Mouse (Mus musculus) MEL (cell line): ENCODE data around the gene Iba57. TPM values are rescaled to one million over a fixed set of nuclear protein-coding genes. Genes with fewer than 3 reads are reported as not detected.

Experiments used
- DNase-seq: peaks from one replicate; pipeline ENCODE4 v3.0.0; 2011; ENCODE audit warnings: low read depth, low spot score
- H3K27ac ChIP-seq: 2 replicates; pipeline ENCODE4 v1.5.1; 2012; ENCODE audit warnings: low read depth, mild to moderate bottlenecking, control low read depth, low read length, moderate library complexity; ENCODE audit not compliant: control insufficient read depth
- H3K27me3 ChIP-seq, 2 experiments: fragments of 150-350 bp in 1 of 2; sonication (generic) in 1 of 2; 2 replicates each; pipeline ENCODE4 v1.6.1; 2012; ENCODE audit warnings: low read length in 2 of 2, mild to moderate bottlenecking in 2 of 2, improper control_type of control experiment in 1 of 2, moderate library complexity in 1 of 2; ENCODE audit not compliant: insufficient read depth in 2 of 2, control insufficient read depth in 1 of 2
- H3K36me3 ChIP-seq, 2 experiments: 2 replicates each; pipeline ENCODE4 v1.6.1; 2012 to 2014; ENCODE audit warnings: low read length in 2 of 2, improper control_type of control experiment in 1 of 2, inconsistent platforms in 1 of 2, mild to moderate bottlenecking in 1 of 2; ENCODE audit not compliant: insufficient read depth in 2 of 2, control insufficient read depth in 1 of 2
- H3K4me1 ChIP-seq, 2 experiments: fragments of 150-350 bp in 1 of 2; sonication (generic) in 1 of 2; 2 replicates each; pipeline ENCODE4 v1.6.1; 2012; ENCODE audit warnings: low read length in 2 of 2, improper control_type of control experiment in 1 of 2, mild to moderate bottlenecking in 1 of 2; ENCODE audit not compliant: insufficient read depth in 2 of 2, control insufficient read depth in 1 of 2
- H3K4me3 ChIP-seq, 2 experiments: fragments of 150-350 bp in 1 of 2; sonication (generic) in 1 of 2; 2 replicates each; pipeline ENCODE4 v1.5.1; 2012; ENCODE audit warnings: low read depth in 2 of 2, low read length in 2 of 2, mild to moderate bottlenecking in 2 of 2, moderate library complexity in 2 of 2, control low read depth in 1 of 2, improper control_type of control experiment in 1 of 2; ENCODE audit not compliant: control insufficient read depth in 1 of 2, insufficient read depth in 1 of 2
- H3K79me2 ChIP-seq: 2 replicates; pipeline ENCODE4 v1.6.1; 2012; ENCODE audit warnings: mild to moderate bottlenecking, low read length, moderate library complexity; ENCODE audit not compliant: control insufficient read depth, poor library complexity, insufficient read depth
- H3K9ac ChIP-seq: 2 replicates; pipeline ENCODE4 v1.6.1; 2012; ENCODE audit warnings: low read depth, mild to moderate bottlenecking, control low read depth, low read length, moderate library complexity; ENCODE audit not compliant: control insufficient read depth, poor library complexity, severe bottlenecking
- H3K9me3 ChIP-seq: fragments of 150-350 bp; sonication (generic); replicated peaks from 2 replicates; pipeline ENCODE4 v1.6.1; 2012; ENCODE audit warnings: mild to moderate bottlenecking, low read length, improper control_type of control experiment, moderate library complexity; ENCODE audit not compliant: insufficient read depth
- BHLHE40 ChIP-seq: IDR thresholded peaks from 2 replicates; pipeline ENCODE4 v1.6.1; 2012; ENCODE audit warnings: low read depth, mild to moderate bottlenecking, inconsistent platforms, low read length, improper control_type of control experiment, borderline replicate concordance
- CHD1 ChIP-seq: IDR thresholded peaks from 2 replicates; pipeline ENCODE4 v1.6.1; 2012; ENCODE audit warnings: low read depth, mild to moderate bottlenecking, inconsistent platforms, low read length, improper control_type of control experiment
- CTCF ChIP-seq, 3 experiments: IDR thresholded peaks in 2 of 3; conservative IDR thresholded peaks in 1 of 3; 2 replicates each; pipeline ENCODE4 v1.5.1; 2011 to 2012; ENCODE audit warnings: low read length in 3 of 3, low read depth in 2 of 3, mild to moderate bottlenecking in 2 of 3, improper control_type of control experiment in 1 of 3, inconsistent platforms in 1 of 3, mixed read lengths in 1 of 3, moderate library complexity in 1 of 3; ENCODE audit not compliant: control insufficient read depth in 1 of 3, insufficient read depth in 1 of 3, poor library complexity in 1 of 3, severe bottlenecking in 1 of 3
- E2F4 ChIP-seq: IDR thresholded peaks from 2 replicates; pipeline ENCODE4 v1.6.1; 2011; ENCODE audit warnings: low read depth, low read length, improper control_type of control experiment, borderline replicate concordance
- ELF1 ChIP-seq: IDR thresholded peaks from 2 replicates; pipeline ENCODE4 v1.6.1; 2014; ENCODE audit warnings: low read depth, mild to moderate bottlenecking, inconsistent platforms, low read length, improper control_type of control experiment, moderate library complexity
- EP300 ChIP-seq, 2 experiments: IDR thresholded peaks; 2 replicates each; pipeline ENCODE4 v1.6.1; 2011; ENCODE audit warnings: improper control_type of control experiment in 2 of 2, low read length in 2 of 2, low read depth in 1 of 2, mild to moderate bottlenecking in 1 of 2
- ETS1 ChIP-seq: IDR thresholded peaks from 2 replicates; pipeline ENCODE4 v1.6.1; 2012; ENCODE audit warnings: low read depth, mild to moderate bottlenecking, inconsistent platforms, low read length, improper control_type of control experiment, moderate library complexity
- GABPA ChIP-seq: IDR thresholded peaks from 2 replicates; pipeline ENCODE4 v1.6.1; 2012; ENCODE audit warnings: low read depth, mild to moderate bottlenecking, inconsistent platforms, low read length, improper control_type of control experiment, moderate library complexity
- GATA1 ChIP-seq: IDR thresholded peaks from 2 replicates; pipeline ENCODE4 v1.6.1; 2011; ENCODE audit warnings: low read depth, low read length, improper control_type of control experiment
- HCFC1 ChIP-seq: IDR thresholded peaks from 2 replicates; pipeline ENCODE4 v1.6.1; 2012; ENCODE audit warnings: low read depth, mild to moderate bottlenecking, inconsistent platforms, low read length, improper control_type of control experiment, moderate library complexity
- JUND ChIP-seq: IDR thresholded peaks from 2 replicates; pipeline ENCODE4 v1.6.1; 2011; ENCODE audit warnings: low read depth, mild to moderate bottlenecking, improper control_type of control experiment, low read length
- MAFK ChIP-seq: IDR thresholded peaks from 2 replicates; pipeline ENCODE4 v1.6.1; 2011; ENCODE audit warnings: low read depth, mild to moderate bottlenecking, low read length, improper control_type of control experiment, borderline replicate concordance
- MAX ChIP-seq: IDR thresholded peaks from 2 replicates; pipeline ENCODE4 v1.6.1; 2011; ENCODE audit warnings: low read length, improper control_type of control experiment
- MAZ ChIP-seq: IDR thresholded peaks from 2 replicates; pipeline ENCODE4 v1.6.1; 2012; ENCODE audit warnings: low read depth, mild to moderate bottlenecking, inconsistent platforms, low read length, improper control_type of control experiment
- MYB ChIP-seq: IDR thresholded peaks from 2 replicates; pipeline ENCODE4 v1.6.1; 2011; ENCODE audit warnings: mild to moderate bottlenecking, low read depth, low read length, improper control_type of control experiment
- MYC ChIP-seq: IDR thresholded peaks from 2 replicates; pipeline ENCODE4 v1.6.1; 2011; ENCODE audit warnings: low read depth, mild to moderate bottlenecking, low read length, improper control_type of control experiment, moderate library complexity
- NELFE ChIP-seq: IDR thresholded peaks from 2 replicates; pipeline ENCODE4 v1.6.1; 2011; ENCODE audit warnings: low read depth, low read length, improper control_type of control experiment
- NRF1 ChIP-seq: IDR thresholded peaks from 2 replicates; pipeline ENCODE4 v1.6.1; 2014; ENCODE audit warnings: low read depth, mild to moderate bottlenecking, inconsistent platforms, low read length, improper control_type of control experiment, moderate library complexity; ENCODE audit not compliant: poor library complexity, insufficient read depth, severe bottlenecking
- POLR2A ChIP-seq, 2 experiments: IDR thresholded peaks; 2 replicates each; pipeline ENCODE4 v1.6.1; 2011 to 2012; ENCODE audit warnings: low read length in 2 of 2, mild to moderate bottlenecking in 2 of 2, control low read depth in 1 of 2, improper control_type of control experiment in 1 of 2, low read depth in 1 of 2, moderate library complexity in 1 of 2; ENCODE audit not compliant: control insufficient read depth in 1 of 2, insufficient read depth in 1 of 2, poor library complexity in 1 of 2
- RAD21 ChIP-seq: IDR thresholded peaks from 2 replicates; pipeline ENCODE4 v1.6.1; 2011; ENCODE audit warnings: mild to moderate bottlenecking, low read depth, low read length, improper control_type of control experiment
- RCOR1 ChIP-seq: IDR thresholded peaks from 2 replicates; pipeline ENCODE4 v1.6.1; 2012; ENCODE audit warnings: low read depth, mild to moderate bottlenecking, inconsistent platforms, low read length, improper control_type of control experiment
- SIN3A ChIP-seq: IDR thresholded peaks from 2 replicates; pipeline ENCODE4 v1.6.1; 2012; ENCODE audit warnings: low read length, improper control_type of control experiment, inconsistent platforms
- SMC3 ChIP-seq: IDR thresholded peaks from 2 replicates; pipeline ENCODE4 v1.6.1; 2011; ENCODE audit warnings: low read depth, low read length, improper control_type of control experiment
- TAL1 ChIP-seq: IDR thresholded peaks from 2 replicates; pipeline ENCODE4 v1.6.1; 2012; ENCODE audit warnings: mild to moderate bottlenecking, inconsistent platforms, low read length, moderate library complexity, mixed read lengths
- TBP ChIP-seq: IDR thresholded peaks from 2 replicates; pipeline ENCODE4 v1.8.0; 2011; ENCODE audit warnings: low read depth, low read length, improper control_type of control experiment
- TCF12 ChIP-seq: IDR thresholded peaks from 2 replicates; pipeline ENCODE4 v1.6.1; 2014; ENCODE audit warnings: low read depth, mild to moderate bottlenecking, inconsistent platforms, low read length, improper control_type of control experiment, moderate library complexity
- USF1 ChIP-seq: IDR thresholded peaks from 2 replicates; pipeline ENCODE4 v1.6.1; 2014; ENCODE audit warnings: low read depth, mild to moderate bottlenecking, inconsistent platforms, low read length, improper control_type of control experiment, moderate library complexity
- USF2 ChIP-seq, 2 experiments: IDR thresholded peaks; 2 replicates each; pipeline ENCODE4 v1.6.1; 2011 to 2012; ENCODE audit warnings: improper control_type of control experiment in 2 of 2, low read length in 2 of 2, borderline replicate concordance in 1 of 2, inconsistent platforms in 1 of 2, low read depth in 1 of 2, mild to moderate bottlenecking in 1 of 2; ENCODE audit not compliant: insufficient read depth in 1 of 2
- ZC3H11A ChIP-seq: IDR thresholded peaks from 2 replicates; pipeline ENCODE4 v1.6.1; 2012; ENCODE audit warnings: low read depth, mild to moderate bottlenecking, inconsistent platforms, low read length, improper control_type of control experiment
- ZKSCAN1 ChIP-seq: IDR thresholded peaks from 2 replicates; pipeline ENCODE4 v1.6.1; 2012; ENCODE audit warnings: low read depth, mild to moderate bottlenecking, inconsistent platforms, low read length, improper control_type of control experiment, moderate library complexity
- ZMIZ1 ChIP-seq: IDR thresholded peaks from 2 replicates; pipeline ENCODE4 v1.6.1; 2012; ENCODE audit warnings: low read depth, mild to moderate bottlenecking, inconsistent platforms, low read length, improper control_type of control experiment, moderate library complexity
- polyA plus RNA-seq, 2 experiments: library from polyadenylated mRNA; stranded (reverse) in 1 of 2; unstranded in 1 of 2; fragments of >175 nt in 1 of 2; fragments of >200 nt in 1 of 2; gene quantifications; 2 replicates each; pipeline versions ENCODE4 v1.2.1 to v1.2.4; 2012; ENCODE audit warnings: low replicate concordance in 2 of 2, low read depth in 1 of 2; ENCODE audit not compliant: insufficient read length in 2 of 2, insufficient read depth in 1 of 2, missing spikeins in 1 of 2
- total RNA-seq: library from RNA; depleted of rRNA; stranded (reverse); fragments of 300-350 nt; gene quantifications from 2 replicates; pipeline ENCODE4 v1.2.3, GENCODE M21; 2012

Gene Iba57
- total and polyA plus RNA-seq, 3 experiments: 14.7 to 18.8 TPM; not detected in 1

DNA sequence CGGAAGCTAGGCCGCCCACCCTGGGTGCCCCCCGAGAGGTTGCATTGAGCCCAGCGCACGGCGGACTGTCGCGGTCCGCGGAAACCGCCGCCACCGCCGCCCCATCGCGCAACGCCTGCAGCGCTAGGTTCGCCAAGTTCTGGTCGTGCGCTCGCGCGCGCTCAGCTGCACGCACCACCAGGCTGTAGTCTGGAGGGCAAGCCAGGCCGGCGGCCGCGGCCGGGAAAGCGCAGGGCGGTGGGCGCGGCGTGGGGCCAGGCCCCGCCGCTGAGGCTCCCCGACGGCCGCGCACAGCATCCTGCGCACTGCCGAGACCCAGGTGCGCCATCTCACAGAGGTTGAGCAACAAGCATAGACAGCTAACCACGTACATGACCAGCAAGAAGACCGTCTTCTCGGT is 12.9 kb upstream of the Iba57 start:
- no peak overlapping the region for H3K27ac ChIP-seq
- H3K36me3 ChIP-seq: peaks cover 0 to 18% of the 10 kb centered on the region in 2 experiments; a peak in 2 of 4 replicates
- H3K4me3 ChIP-seq: no peak overlapping the region
- H3K9me3 ChIP-seq: no peaks in the 10 kb centered on the region
- H3K4me1 ChIP-seq: peaks cover 20 to 26% of the 10 kb centered on the region in 2 experiments
- no peaks in the 10 kb centered on the region for H3K27me3 ChIP-seq
- no peak for DNase-seq
- H3K9ac ChIP-seq: no peak overlapping the region
- no peak for TF ChIP-seq ZC3H11A
- H3K79me2 ChIP-seq: no peaks in the 10 kb centered on the region

DNA sequence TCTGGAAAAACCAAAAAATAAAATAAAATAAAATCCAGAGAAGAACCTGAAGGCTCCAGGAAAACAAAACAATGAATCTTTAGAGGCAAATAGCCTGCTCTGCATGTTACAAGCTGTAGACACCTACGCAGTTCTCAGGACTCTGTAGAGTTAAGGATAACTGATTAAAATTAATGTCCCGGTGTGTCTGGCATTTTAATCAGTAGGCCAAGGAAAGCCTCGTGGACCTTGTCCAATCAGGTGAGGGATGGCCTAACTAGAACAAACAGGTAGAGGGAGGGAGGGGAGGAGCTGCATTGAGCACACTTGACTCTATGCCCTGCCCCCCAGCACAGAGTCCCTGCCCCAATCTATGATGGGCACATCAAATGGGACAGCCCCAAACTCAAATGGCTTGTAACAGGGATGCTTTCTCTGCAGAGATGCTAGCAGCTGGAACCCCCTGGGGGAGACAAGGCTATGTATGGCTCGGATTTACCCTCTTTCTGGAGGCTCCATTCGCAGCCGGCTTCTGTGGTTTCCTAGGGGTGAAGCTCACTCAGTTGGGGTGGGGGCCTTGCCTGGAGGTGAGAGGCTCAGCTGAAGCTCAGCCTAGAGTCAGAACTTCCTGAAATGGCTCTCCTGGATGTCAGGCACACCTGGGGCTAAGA is 10.8 kb upstream of the Iba57 start:
- Histone ChIP-seq H3K9ac (no peak overlapping the region; the same call in 1 of the 2 replicates), H3K36me3 (peaks cover 0 to 14% of the 10 kb centered on the region in 2 experiments; a peak in 2 of 4 replicates), H3K4me3 (no peak overlapping the region), H3K79me2 (no peaks in the 10 kb centered on the region), H3K27me3 (no peaks in the 10 kb centered on the region), H3K27ac (peak overlapping the region; percentile 50), H3K9me3 (no peaks in the 10 kb centered on the region), H3K4me1 (peaks cover 17 to 22% of the 10 kb centered on the region in 2 experiments)
- peak; percentile 77 for DNase-seq
- TF ChIP-seq ZMIZ1 (no peak), MAZ (0 out of 2 replicates have a peak, but pooled peaks have one; percentile 24), ETS1 (peak; percentile 60), ZC3H11A (no peak), RCOR1 (no peak), TBP (peak; percentile 58; the same call in 1 of the 2 replicates), RAD21 (no peak), E2F4 (no peak), MYC (no peak), EP300 (IDR thresholded peaks at IDR 0.05; ENCODE audit: low read depth in 1 of 2, low read length in 2 of 2) (peak; percentile 56 to 80), CTCF (IDR thresholded peaks at IDR 0.05 in 2 of 3, conservative IDR thresholded peaks at IDR 0.05 in 1 of 3; ENCODE audit: control insufficient read depth in 1 of 3, insufficient read depth in 1 of 3, low read depth in 2 of 3, low read length in 3 of 3, poor library complexity in 1 of 3, severe bottlenecking in 1 of 3) (no peak), USF1 (no peak), MAFK (no peak; the same call in 1 of the 2 replicates), NELFE (no peak), TCF12 (peak; percentile 46; the same call in 1 of the 2 replicates), ZKSCAN1 (no peak), MAX (peak; percentile 15; the same call in 1 of the 2 replicates), GATA1 (peak; percentile 64; the same call in 1 of the 2 replicates), MYB (no peak), TAL1 (no peak), CHD1 (no peak), JUND (no peak), BHLHE40 (no peak), HCFC1 (no peak), GABPA (no peak), POLR2A (IDR thresholded peaks at IDR 0.05; ENCODE audit: control insufficient read depth in 1 of 2, insufficient read depth in 1 of 2, low read depth in 1 of 2, low read length in 2 of 2, poor library complexity in 1 of 2) (no peak), ELF1 (no peak), SIN3A (peak; percentile 36; the same call in 1 of the 2 replicates), USF2 (IDR thresholded peaks at IDR 0.05; ENCODE audit: borderline replicate concordance in 1 of 2, insufficient read depth in 1 of 2, low read depth in 1 of 2, low read length in 2 of 2) (no peak), SMC3 (no peak), NRF1 (no peak)
